Mouse (Mus musculus): ENCODE results near the gene Trp73. TPM values are rescaled to one million over a fixed set of nuclear protein-coding genes. Genes with fewer than 3 reads are reported as not detected.

Trp73 gene
- polyA plus RNA-seq, 1 experiment from 2014 or later = 0.04 TPM

DNA sequence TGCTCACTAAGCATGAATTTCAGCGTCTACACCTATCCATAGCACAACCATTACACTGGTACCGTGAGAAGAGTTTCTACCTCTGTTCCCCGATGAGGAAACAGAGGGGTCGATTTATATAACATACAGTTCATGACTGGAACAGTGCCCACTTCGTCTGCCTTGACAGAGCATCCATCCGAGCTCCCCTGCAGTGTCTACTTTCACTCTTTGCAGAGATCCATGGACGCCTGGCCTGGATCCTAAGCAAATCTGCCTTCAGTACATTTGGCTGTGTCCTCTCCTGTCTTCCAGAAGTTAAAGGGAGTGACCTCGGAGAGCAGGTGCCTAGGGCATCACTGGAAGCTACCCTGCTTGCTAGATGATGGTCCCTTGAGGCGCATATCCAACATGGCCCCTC is 20.8 kb downstream of the Trp73 start:
- Histone ChIP-seq H3K27ac (peak overlapping the region; percentile 32), H3K9ac (no peak overlapping the region), H3K9me3 (replicated peaks) (no peaks in the 10 kb centered on the region), H3K36me3 (no peaks in the 10 kb centered on the region), H3K4me3 (no peak overlapping the region), H3K4me2 (no peak overlapping the region), H3K4me1 (peaks cover 71% of the 10 kb centered on the region), H3K27me3 (replicated peaks) (0 out of 2 replicates have a peak, but pooled peaks cover 2% of the 10 kb centered on the region)
- 66% methylated on average over 9 of the region's 9 CpGs for WGBS (ENCODE audit: insufficient replicate concordance)
- ATAC-seq = no peak

GRCm38 (mm10) chr4:154118782-154119181 is 21.2 kb downstream of the Trp73 start:
- no peaks in the 10 kb centered on the region for H3K27me3 ChIP-seq (replicated peaks)
- peak overlapping the region; percentile 17; the same call in 1 of the 2 replicates for H3K4me2 ChIP-seq
- peak overlapping the region; percentile 32 for H3K27ac ChIP-seq
- no peaks in the 10 kb centered on the region for H3K36me3 ChIP-seq
- no peaks in the 10 kb centered on the region for H3K9me3 ChIP-seq (replicated peaks)
- WGBS (ENCODE audit: insufficient replicate concordance) = 67% methylated on average over 9 of the region's 9 CpGs
- no peak overlapping the region for H3K9ac ChIP-seq
- no peak for ATAC-seq
- no peak overlapping the region for H3K4me3 ChIP-seq
- peaks cover 71% of the 10 kb centered on the region for H3K4me1 ChIP-seq

DNA sequence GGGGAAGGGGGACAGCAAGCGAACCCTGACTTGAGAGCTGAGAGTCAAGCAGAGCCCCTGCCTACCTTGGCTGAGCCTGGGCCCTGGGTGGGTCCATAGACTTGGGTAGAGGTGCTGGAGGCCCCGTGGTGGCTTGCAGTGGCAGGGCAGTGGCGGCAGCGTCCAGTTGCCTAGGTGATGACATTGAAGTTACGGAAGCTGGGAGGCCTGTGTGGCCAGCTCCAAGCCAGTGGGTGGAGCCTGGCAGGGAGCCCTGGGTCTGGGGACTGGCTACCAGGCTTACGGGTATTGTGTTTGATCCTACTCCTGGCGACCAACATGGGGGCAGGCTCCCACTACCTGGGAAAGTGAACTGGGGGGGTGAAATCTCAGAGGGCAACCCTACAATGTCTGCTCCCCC is 23.6 kb downstream of the Trp73 start:
- no peaks in the 10 kb centered on the region for H3K36me3 ChIP-seq
- H3K27ac ChIP-seq = no peak overlapping the region
- H3K4me1 ChIP-seq = peaks cover 53% of the 10 kb centered on the region
- whole genome bisulfite sequencing (ENCODE audit: insufficient replicate concordance) = 54% methylated on average over 7 of the region's 7 CpGs
- H3K4me2 ChIP-seq = no peak overlapping the region
- no peak overlapping the region for H3K4me3 ChIP-seq
- H3K27me3 ChIP-seq (replicated peaks) = peaks cover 16% of the 10 kb centered on the region; the same call in 1 of the 2 replicates
- no peak for ATAC-seq
- H3K9me3 ChIP-seq (replicated peaks) = no peaks in the 10 kb centered on the region
- H3K9ac ChIP-seq = no peak overlapping the region

GRCm38 (mm10) chr4:154109850-154110243 is 30.2 kb downstream of the Trp73 start:
- peaks cover 69% of the 10 kb centered on the region for H3K27me3 ChIP-seq (replicated peaks)
- H3K4me2 ChIP-seq = no peak overlapping the region
- no peaks in the 10 kb centered on the region for H3K36me3 ChIP-seq
- no peaks in the 10 kb centered on the region for H3K9me3 ChIP-seq (replicated peaks)
- WGBS (ENCODE audit: insufficient replicate concordance) = 64% methylated on average over 11 of the region's 11 CpGs
- no peak overlapping the region for H3K27ac ChIP-seq
- ATAC-seq = no peak
- H3K4me1 ChIP-seq = peaks cover 12% of the 10 kb centered on the region
- H3K9ac ChIP-seq = no peak overlapping the region
- H3K4me3 ChIP-seq = no peak overlapping the region

DNA sequence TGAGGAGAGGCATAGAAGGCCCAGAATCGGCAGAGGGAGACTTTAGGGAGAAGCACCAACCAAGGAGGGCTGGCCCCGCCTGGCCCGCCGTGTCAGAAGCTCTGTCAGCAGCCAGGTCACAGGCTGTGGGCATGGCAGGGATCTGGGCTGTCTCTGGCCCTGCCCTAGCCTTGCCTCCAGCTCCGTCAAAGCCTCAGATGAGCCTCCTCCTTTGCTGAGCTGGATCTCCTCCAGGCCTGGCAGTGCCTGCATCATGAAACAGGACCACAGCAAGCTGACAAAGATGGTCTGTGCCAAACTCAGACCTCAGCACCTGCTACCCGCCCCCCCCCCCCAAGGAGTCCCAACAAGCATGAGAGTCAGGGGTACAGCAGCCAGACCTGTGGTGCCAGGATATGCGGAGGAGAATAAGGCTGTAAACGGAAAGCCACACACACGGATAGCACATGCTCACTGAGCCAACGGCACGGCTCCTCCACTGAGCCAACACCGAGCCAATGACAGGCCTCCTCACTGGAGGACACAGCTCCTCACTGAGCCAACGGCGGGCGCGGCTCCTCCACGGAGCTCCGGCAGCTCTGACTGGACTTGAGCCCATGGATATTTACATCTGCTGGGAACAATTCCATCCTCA is 30.7 kb downstream of the Trp73 start:
- no peak for ATAC-seq
- peaks cover 74% of the 10 kb centered on the region for H3K27me3 ChIP-seq (replicated peaks)
- no peaks in the 10 kb centered on the region for H3K9me3 ChIP-seq (replicated peaks)

GRCm38 (mm10) chr4:154106497-154107061 is 33.4 kb downstream of the Trp73 start:
- Histone ChIP-seq H3K9me3 (replicated peaks) (no peaks in the 10 kb centered on the region), H3K36me3 (no peaks in the 10 kb centered on the region), H3K4me3 (no peak overlapping the region), H3K27ac (no peak overlapping the region), H3K4me1 (peaks cover 12% of the 10 kb centered on the region), H3K4me2 (no peak overlapping the region), H3K27me3 (replicated peaks) (peaks cover 87% of the 10 kb centered on the region), H3K9ac (no peak overlapping the region)
- 64% methylated on average over 13 of the region's 13 CpGs for WGBS (ENCODE audit: insufficient replicate concordance)
- ATAC-seq = no peak

More for the DNA sequence above, 30.7 kb downstream of the Trp73 start:
- no peak overlapping the region for H3K4me3 ChIP-seq
- no peak overlapping the region for H3K27ac ChIP-seq
- H3K4me1 ChIP-seq = peaks cover 12% of the 10 kb centered on the region
- H3K36me3 ChIP-seq = no peaks in the 10 kb centered on the region
- no peak overlapping the region for H3K9ac ChIP-seq
- H3K4me2 ChIP-seq = no peak overlapping the region
- WGBS (ENCODE audit: insufficient replicate concordance) = 49% methylated on average over 18 of the region's 18 CpGs

- H3K4me3 ChIP-seq = peak overlapping the region; percentile 25; the same call in 1 of the 2 replicates
- peaks cover 88% of the 10 kb centered on the region for H3K27me3 ChIP-seq (replicated peaks)
- no peaks in the 10 kb centered on the region for H3K9me3 ChIP-seq (replicated peaks)
- peaks cover 12% of the 10 kb centered on the region for H3K4me1 ChIP-seq
- 27% methylated on average over 20 of the region's 20 CpGs for WGBS (ENCODE audit: insufficient replicate concordance)
- no peak overlapping the region for H3K9ac ChIP-seq
- peak overlapping the region; percentile 65 for H3K4me2 ChIP-seq
- no peak overlapping the region for H3K27ac ChIP-seq
- ATAC-seq = peak; percentile 57
- H3K36me3 ChIP-seq = no peaks in the 10 kb centered on the region
Observed at GRCm38 (mm10) chr4:154105381-154106001, 34.5 kb downstream of the Trp73 start.

DNA sequence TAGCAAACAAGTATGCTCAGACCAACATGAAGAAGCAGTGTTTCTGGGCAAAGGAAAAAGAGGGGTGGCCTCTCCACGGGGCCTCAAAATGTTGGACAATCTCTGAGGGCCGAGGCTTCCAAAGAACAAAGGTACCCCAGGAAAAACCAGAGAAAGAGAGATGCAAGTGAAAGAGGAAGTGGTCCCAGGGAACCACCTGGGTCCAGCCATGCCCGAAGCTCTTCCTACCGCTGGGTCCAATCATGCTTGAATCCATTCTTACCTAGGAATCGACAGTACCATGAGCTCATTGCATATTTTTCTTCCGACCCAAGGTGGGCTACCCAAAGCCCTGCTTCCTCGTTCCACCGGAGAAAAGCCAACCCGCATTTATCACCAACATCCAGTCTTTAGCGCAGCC is 36.1 kb downstream of the Trp73 start:
- Histone ChIP-seq H3K27me3 (replicated peaks) (peaks cover 88% of the 10 kb centered on the region), H3K4me2 (no peak overlapping the region), H3K9me3 (replicated peaks) (no peaks in the 10 kb centered on the region), H3K9ac (no peak overlapping the region), H3K27ac (no peak overlapping the region), H3K4me3 (no peak overlapping the region), H3K36me3 (no peaks in the 10 kb centered on the region), H3K4me1 (peaks cover 12% of the 10 kb centered on the region)
- WGBS (ENCODE audit: insufficient replicate concordance) = 67% methylated on average over 10 of the region's 10 CpGs
- no peak for ATAC-seq

GRCm38 (mm10) chr4:154103386-154103785 is 36.6 kb downstream of the Trp73 start:
- ATAC-seq = no peak
- H3K4me3 ChIP-seq = no peak overlapping the region
- H3K9me3 ChIP-seq (replicated peaks) = no peaks in the 10 kb centered on the region
- H3K9ac ChIP-seq = no peak overlapping the region
- no peak overlapping the region for H3K27ac ChIP-seq
- WGBS (ENCODE audit: insufficient replicate concordance) = 54% methylated on average over 8 of the region's 8 CpGs
- peaks cover 12% of the 10 kb centered on the region for H3K4me1 ChIP-seq
- H3K4me2 ChIP-seq = no peak overlapping the region
- H3K36me3 ChIP-seq = no peaks in the 10 kb centered on the region
- H3K27me3 ChIP-seq (replicated peaks) = peaks cover 92% of the 10 kb centered on the region

GRCm38 (mm10) chr4:154099361-154099760 is 40.6 kb downstream of the Trp73 start:
- Histone ChIP-seq H3K9me3 (replicated peaks) (no peaks in the 10 kb centered on the region), H3K9ac (no peak overlapping the region), H3K27ac (no peak overlapping the region), H3K36me3 (no peaks in the 10 kb centered on the region), H3K27me3 (replicated peaks) (peaks cover 100% of the 10 kb centered on the region), H3K4me3 (no peak overlapping the region), H3K4me2 (no peak overlapping the region), H3K4me1 (no peaks in the 10 kb centered on the region)
- WGBS (ENCODE audit: insufficient replicate concordance) = 34% methylated on average over 7 of the region's 7 CpGs
- ATAC-seq = no peak

GRCm38 (mm10) chr4:154096111-154096510 is 43.9 kb downstream of the Trp73 start:
- no peak overlapping the region for H3K27ac ChIP-seq
- WGBS (ENCODE audit: insufficient replicate concordance) = 25% methylated on average over 6 of the region's 6 CpGs
- H3K4me3 ChIP-seq = no peak overlapping the region
- H3K4me1 ChIP-seq = no peaks in the 10 kb centered on the region
- ATAC-seq = no peak
- no peaks in the 10 kb centered on the region for H3K9me3 ChIP-seq (replicated peaks)
- H3K27me3 ChIP-seq (replicated peaks) = peaks cover 100% of the 10 kb centered on the region
- no peak overlapping the region for H3K4me2 ChIP-seq
- no peaks in the 10 kb centered on the region for H3K36me3 ChIP-seq
- no peak overlapping the region for H3K9ac ChIP-seq

GRCm38 (mm10) chr4:154093210-154093609 is 46.8 kb downstream of the Trp73 start:
- no peak for ATAC-seq
- no peaks in the 10 kb centered on the region for H3K36me3 ChIP-seq
- 16% methylated on average over 9 of the region's 9 CpGs for WGBS (ENCODE audit: insufficient replicate concordance)
- H3K9me3 ChIP-seq (replicated peaks) = no peaks in the 10 kb centered on the region
- no peak overlapping the region for H3K4me2 ChIP-seq
- no peak overlapping the region for H3K27ac ChIP-seq
- H3K4me1 ChIP-seq = no peaks in the 10 kb centered on the region
- H3K27me3 ChIP-seq (replicated peaks) = peaks cover 97% of the 10 kb centered on the region
- H3K9ac ChIP-seq = no peak overlapping the region
- H3K4me3 ChIP-seq = no peak overlapping the region
